Comparison of ENCODE assay signal across 15 mouse cellular contexts in genomic region chr11:67632906-67633305, GRCm38 (mm10).
"Had no signal": no experiment of that assay in that cellular context is flagged by ENCODE, and none has a peak within 500 bp of the region (broad histone marks: within the 10 kb centered on the region; RNA-seq: fewer than 3 reads in every experiment).

No protein-coding gene starts in this region.

- H3K9ac ChIP-seq: hindbrain, embryonic 15.5 days; limb, embryonic 15.5 days; liver, embryonic 14.5 days; lung, embryonic 15.5 days; midbrain, embryonic 13.5 days had no signal

- DNase-seq: lung, adult 18-20 months; lung, postnatal 10 days; lung, postnatal 36 days; thymus, adult 18-20 months; thymus, postnatal 36 days had no signal

- H3K9me3 ChIP-seq: hindbrain, embryonic 15.5 days; limb, embryonic 15.5 days; lung, embryonic 15.5 days; megakaryocyte, embryonic 14.5 days; midbrain, embryonic 10.5 days; midbrain, embryonic 13.5 days had no signal

- H3K4me1 ChIP-seq: lung, embryonic 15.5 days; megakaryocyte, embryonic 14.5 days; midbrain, embryonic 13.5 days had no signal

- ATAC-seq: intestine, postnatal 0 days; midbrain, embryonic 13.5 days; midbrain, embryonic 16.5 days had no signal

- H3K4me3 ChIP-seq: hindbrain, embryonic 15.5 days; limb, embryonic 15.5 days; lung, embryonic 15.5 days; megakaryocyte, embryonic 14.5 days; midbrain, embryonic 10.5 days; midbrain, embryonic 13.5 days; myocyte had no signal

- H3K27me3 ChIP-seq: hindbrain, embryonic 15.5 days; limb, embryonic 15.5 days; lung, embryonic 15.5 days; midbrain, embryonic 13.5 days had no signal

- H3K27ac ChIP-seq: hindbrain, embryonic 15.5 days; limb, embryonic 15.5 days; liver, embryonic 14.5 days; lung, embryonic 15.5 days; midbrain, embryonic 10.5 days; midbrain, embryonic 13.5 days had no signal

- H3K4me2 ChIP-seq: hindbrain, embryonic 15.5 days; limb, embryonic 15.5 days; lung, embryonic 15.5 days; midbrain, embryonic 13.5 days had no signal

- H3K36me3 ChIP-seq: hindbrain, embryonic 15.5 days; limb, embryonic 15.5 days; lung, embryonic 15.5 days; midbrain, embryonic 10.5 days; midbrain, embryonic 13.5 days had no signal
